Mouse (Mus musculus) embryonic facial prominence, embryonic 10.5 days (tissue): ENCODE measurements around the gene Fbxl19. TPM values are rescaled to one million over a fixed set of nuclear protein-coding genes. Genes with fewer than 3 reads are reported as not detected.
"Not testable (repeated sequence)": the region's sequence is repeated elsewhere in the genome, so short reads cannot be mapped to it uniquely, and the experiment has no call there.

Source experiments
- DNase-seq: peaks from one replicate; pipeline ENCODE4 v3.0.0-alpha.2; 2017; ENCODE audit warnings: low spot score
- H3K27ac ChIP-seq: fragments of 300-500 bp; sonication (generic); replicated peaks from 2 replicates; pipeline ENCODE4 v1.5.1; 2016; ENCODE audit warnings: mild to moderate bottlenecking
- H3K27me3 ChIP-seq: fragments of 300-500 bp; sonication (generic); replicated peaks from 2 replicates; pipeline ENCODE4 v1.6.1; 2016; ENCODE audit warnings: low read depth, mild to moderate bottlenecking; ENCODE audit not compliant: poor library complexity, severe bottlenecking
- H3K36me3 ChIP-seq: fragments of 300-500 bp; sonication (generic); replicated peaks from 2 replicates; pipeline ENCODE4 v1.6.1; 2016; ENCODE audit warnings: mild to moderate bottlenecking, moderate library complexity
- H3K4me1 ChIP-seq: fragments of 300-500 bp; sonication (generic); 2 replicates; pipeline ENCODE4 v1.6.1; 2016
- H3K4me3 ChIP-seq: fragments of 300-500 bp; sonication (generic); 2 replicates; pipeline ENCODE4 v1.5.1; 2016; ENCODE audit warnings: mild to moderate bottlenecking, moderate library complexity
- H3K9me3 ChIP-seq: fragments of 300-500 bp; sonication (generic); 2 replicates; pipeline ENCODE4 v1.6.1; 2016; ENCODE audit warnings: mild to moderate bottlenecking
- WGBS: fragments of 180-500 bp; shearing (Covaris S2); methylation state at CpG from one replicate; pipeline ENCODE4 v1.1.7; 2016; 5-methylcytosine and 5-hydroxymethylcytosine counted together
- polyA plus RNA-seq: library from polyadenylated mRNA; unstranded; fragments of >200 nt; fragmentation: Nextera tagmentation; extraction: Ambion mirVana; gene quantifications from 2 replicates; pipeline ENCODE4 v1.2.1, GENCODE M21; 2016

Gene Fbxl19
- polyA plus RNA-seq, 1 experiment from 2014 or later, result 9.0 TPM

- no peak for DNase-seq
- no peak overlapping the region for H3K27ac ChIP-seq
- peaks cover 51% of the 10 kb centered on the region for H3K4me1 ChIP-seq
- H3K9me3 ChIP-seq, result no peaks in the 10 kb centered on the region
- peaks cover 11% of the 10 kb centered on the region for H3K36me3 ChIP-seq
- H3K4me3 ChIP-seq, result no peak overlapping the region
- H3K27me3 ChIP-seq, result no peaks in the 10 kb centered on the region
- 85% methylated on average over 1 of the region's 1 CpGs for WGBS
Observed at GRCm38 (mm10) chr7:127772557-127772956, 28.2 kb downstream of the Fbxl19 start.

GRCm38 (mm10) chr7:127773664-127774384 lies 29.5 kb downstream of the Fbxl19 start:
- Histone ChIP-seq H3K27ac (no peak overlapping the region), H3K9me3 (no peaks in the 10 kb centered on the region), H3K4me1 (peaks cover 51% of the 10 kb centered on the region), H3K27me3 (no peaks in the 10 kb centered on the region), H3K36me3 (peaks cover 6% of the 10 kb centered on the region), H3K4me3 (peak overlapping the region; percentile 13; the same call in 1 of the 2 replicates)
- 47% methylated on average over 9 of the region's 9 CpGs for WGBS
- peak; percentile 72 for DNase-seq

- WGBS, result 82% methylated on average over 7 of the region's 7 CpGs
- not testable (repeated sequence) for DNase-seq, H3K27me3 ChIP-seq, H3K9me3 ChIP-seq
- peak overlapping the region; percentile 92 for H3K4me3 ChIP-seq
- H3K27ac ChIP-seq, result peak overlapping the region; percentile 99
- H3K36me3 ChIP-seq, result peaks cover 26% of the 10 kb centered on the region
- peaks cover 30% of the 10 kb centered on the region for H3K4me1 ChIP-seq
Observed at GRCm38 (mm10) chr7:127775837-127776236, 31.5 kb downstream of the Fbxl19 start.

GRCm38 (mm10) chr7:127776426-127776825 lies 32.1 kb downstream of the Fbxl19 start, which contains the start of gene Setd1a:
Setd1a (plus strand) TSS chr7:127776670.
- Histone ChIP-seq H3K9me3 (no peaks in the 10 kb centered on the region), H3K27ac (peak within 1 kb of the TSS; percentile 99), H3K36me3 (peaks cover 32% of the 10 kb centered on the region), H3K4me1 (peaks cover 25% of the 10 kb centered on the region), H3K27me3 (no peaks in the 10 kb centered on the region), H3K4me3 (peak within 1 kb of the TSS; percentile 92)
- DNase-seq, result peak; percentile 87
- under 1% methylated on average over 23 of the region's 23 CpGs for WGBS

GRCm38 (mm10) chr7:127776878-127777473 lies 32.6 kb downstream of the Fbxl19 start:
- WGBS, result under 1% methylated on average over 69 of the region's 70 CpGs
- peak; percentile 96 for DNase-seq
- Histone ChIP-seq H3K27me3 (no peaks in the 10 kb centered on the region), H3K27ac (peak overlapping the region; percentile 99), H3K4me3 (peak overlapping the region; percentile 92), H3K4me1 (peaks cover 24% of the 10 kb centered on the region), H3K9me3 (no peaks in the 10 kb centered on the region), H3K36me3 (peaks cover 37% of the 10 kb centered on the region)

- 2% methylated on average over 66 of the region's 66 CpGs for WGBS
- DNase-seq, result peak; percentile 87
- Histone ChIP-seq H3K9me3 (no peaks in the 10 kb centered on the region), H3K27ac (peak overlapping the region; percentile 99), H3K4me3 (peak overlapping the region; percentile 92), H3K27me3 (no peaks in the 10 kb centered on the region), H3K36me3 (peaks cover 44% of the 10 kb centered on the region), H3K4me1 (peaks cover 24% of the 10 kb centered on the region)
Observed at GRCm38 (mm10) chr7:127777474-127778266, 33.3 kb downstream of the Fbxl19 start.

GRCm38 (mm10) chr7:127778350-127778749 lies 34.0 kb downstream of the Fbxl19 start:
- peaks cover 51% of the 10 kb centered on the region for H3K36me3 ChIP-seq
- H3K9me3 ChIP-seq, result no peaks in the 10 kb centered on the region
- peaks cover 24% of the 10 kb centered on the region for H3K4me1 ChIP-seq
- DNase-seq, result no peak
- peak overlapping the region; percentile 99 for H3K27ac ChIP-seq
- no peaks in the 10 kb centered on the region for H3K27me3 ChIP-seq
- H3K4me3 ChIP-seq, result peak overlapping the region; percentile 92
- 77% methylated on average over 4 of the region's 4 CpGs for WGBS

GRCm38 (mm10) chr7:127785308-127785707 lies 41.0 kb downstream of the Fbxl19 start, which contains the start of gene Gm49388:
Gm49388 (plus strand) TSS chr7:127785608.
- no peaks in the 10 kb centered on the region for H3K4me1 ChIP-seq
- no peak for DNase-seq
- WGBS, result 95% methylated on average over 7 of the region's 7 CpGs
- H3K9me3 ChIP-seq, result no peaks in the 10 kb centered on the region
- no peaks in the 10 kb centered on the region for H3K27me3 ChIP-seq
- no peak within 1 kb of the TSS for H3K4me3 ChIP-seq
- no peak within 1 kb of the TSS for H3K27ac ChIP-seq
- H3K36me3 ChIP-seq, result peaks cover 100% of the 10 kb centered on the region

GRCm38 (mm10) chr7:127797076-127797845 lies 52.9 kb downstream of the Fbxl19 start:
- Histone ChIP-seq H3K4me3 (no peak overlapping the region), H3K9me3 (no peaks in the 10 kb centered on the region), H3K36me3 (peaks cover 98% of the 10 kb centered on the region), H3K27me3 (no peaks in the 10 kb centered on the region), H3K4me1 (peaks cover 9% of the 10 kb centered on the region), H3K27ac (no peak overlapping the region)
- 94% methylated on average over 23 of the region's 23 CpGs for WGBS
- DNase-seq, result no peak

- Histone ChIP-seq H3K27ac (no peak overlapping the region), H3K27me3 (no peaks in the 10 kb centered on the region), H3K9me3 (no peaks in the 10 kb centered on the region), H3K4me1 (peaks cover 9% of the 10 kb centered on the region), H3K4me3 (0 out of 2 replicates have a peak overlapping the region, but pooled peaks have one; percentile 4), H3K36me3 (peaks cover 98% of the 10 kb centered on the region)
- no peak for DNase-seq
- 93% methylated on average over 4 of the region's 4 CpGs for WGBS
Observed at GRCm38 (mm10) chr7:127798591-127798990, 54.2 kb downstream of the Fbxl19 start.

- Histone ChIP-seq H3K9me3 (no peaks in the 10 kb centered on the region), H3K4me1 (peaks cover 9% of the 10 kb centered on the region), H3K4me3 (0 out of 2 replicates have a peak overlapping the region, but pooled peaks have one; percentile 4), H3K36me3 (peaks cover 98% of the 10 kb centered on the region), H3K27ac (no peak overlapping the region), H3K27me3 (no peaks in the 10 kb centered on the region)
- DNase-seq, result no peak
- WGBS, result 91% methylated on average over 13 of the region's 13 CpGs
Observed at GRCm38 (mm10) chr7:127799211-127799610, 54.9 kb downstream of the Fbxl19 start.

GRCm38 (mm10) chr7:127799738-127800137 lies 55.4 kb downstream of the Fbxl19 start:
- Histone ChIP-seq H3K4me1 (peaks cover 9% of the 10 kb centered on the region), H3K27ac (no peak overlapping the region), H3K9me3 (no peaks in the 10 kb centered on the region), H3K27me3 (no peaks in the 10 kb centered on the region), H3K4me3 (no peak overlapping the region), H3K36me3 (peaks cover 96% of the 10 kb centered on the region)
- DNase-seq, result no peak
- 89% methylated on average over 1 of the region's 1 CpGs for WGBS
